ENCODE assay signal across 10 mouse cellular contexts in the genomic region with DNA sequence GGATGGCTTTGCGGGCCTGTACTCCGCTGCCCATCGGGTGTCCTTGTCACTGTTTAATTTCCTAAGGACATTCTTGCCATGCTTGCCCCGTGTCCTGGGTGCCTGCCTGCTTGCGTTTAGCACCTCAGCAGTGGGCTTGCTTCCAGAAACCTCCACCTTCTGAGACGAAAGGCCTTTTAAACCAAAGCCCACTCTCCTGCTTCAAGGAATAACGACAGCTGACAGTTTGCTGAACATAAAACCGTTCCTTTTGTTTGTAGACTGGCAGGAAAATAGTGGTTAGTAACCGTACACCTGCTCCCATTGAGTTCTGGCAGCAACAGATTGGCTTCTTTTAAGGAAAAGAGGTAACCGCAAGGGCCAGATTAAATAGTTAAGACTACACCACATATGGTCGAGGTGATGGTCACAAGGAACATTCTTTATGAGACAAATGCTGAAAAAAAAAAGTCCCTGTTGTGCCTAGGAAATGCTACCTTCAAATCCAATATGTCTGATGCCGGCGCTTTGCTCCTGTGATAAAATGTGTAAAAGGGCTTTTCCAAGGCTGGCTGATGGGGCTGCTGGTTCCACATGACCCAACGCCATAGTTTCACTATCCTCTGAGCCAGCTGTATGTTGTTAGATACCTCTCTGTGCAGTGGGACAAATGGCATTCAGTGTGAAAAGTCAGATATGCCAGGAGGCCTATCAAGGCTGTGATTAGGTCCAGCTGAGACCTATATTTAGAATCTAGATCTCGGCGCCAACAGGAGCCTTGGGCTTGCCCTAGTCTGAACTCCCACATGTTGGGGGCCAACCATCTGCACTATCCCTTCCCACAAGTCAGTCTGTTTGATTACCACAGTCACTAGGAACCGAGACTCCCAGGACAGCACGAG. TPM values are rescaled to one million over a fixed set of nuclear protein-coding genes. Genes with fewer than 3 reads are reported as not detected.
DNase-seq lines count a peak whose midpoint lies in the region; ATAC-seq and TF ChIP-seq lines count a peak whose summit lies in the region.
"Had no signal": no experiment of that assay in that cellular context is flagged by ENCODE, and none has a peak within 500 bp of the region (broad histone marks: within the 10 kb centered on the region; RNA-seq: fewer than 3 reads in every experiment).

No protein-coding gene starts in this region.

- peak; percentile 43 to 55 for DNase-seq in heart, adult 2 months
- no peak for DNase-seq in heart, postnatal 36 days
- DNase-seq in heart, postnatal 10 days: peak; percentile 56 to 65
- DNase-seq in midbrain, embryonic 11.5 days (ENCODE audit: low spot score, missing footprints): peak; percentile 82
- no peak for DNase-seq in embryo, embryonic 10.5 days (ENCODE audit: low spot score)
- no peak for DNase-seq in left cerebral cortex, postnatal 14 days (ENCODE audit: low spot score in 2 of 2)

- intact Hi-C loops in heart, adult 2 months (cut with DNase I): no loop called here
- intact Hi-C loops in heart, postnatal 36 days (cut with DNase I): no loop called here
- intact Hi-C loops in heart, postnatal 10 days (cut with DNase I): no loop called here
- intact Hi-C loops in left cerebral cortex, postnatal 14 days (cut with DNase I): no loop called here

- H3K4me1 ChIP-seq in heart, adult 2 months (ENCODE audit: control insufficient read depth, insufficient read depth, low read length): peaks cover 23% of the 10 kb centered on the region
- H3K4me1 ChIP-seq in midbrain, embryonic 11.5 days (ENCODE audit: control insufficient read depth, insufficient read depth, low read length): peaks cover 21% of the 10 kb centered on the region

- TF ChIP-seq EP300 in heart, adult 2 months (IDR thresholded peaks at IDR 0.05; ENCODE audit: insufficient read depth, low read depth, low read length): 0 out of 2 replicates have a peak, but pooled peaks have one; percentile 19

- H3K9ac ChIP-seq in heart, adult 2 months (ENCODE audit: low read depth, low read length): no peak overlapping the region
- H3K9ac ChIP-seq in midbrain, embryonic 11.5 days (ENCODE audit: low read length): no peak overlapping the region

- no peak overlapping the region for H3K4me3 ChIP-seq in heart, adult 2 months
- H3K4me3 ChIP-seq in midbrain, embryonic 11.5 days (ENCODE audit: low read depth, low read length): no peak overlapping the region

- H3K4me2 ChIP-seq in midbrain, embryonic 11.5 days: no peak overlapping the region

- H3K79me2 ChIP-seq in heart, adult 2 months (replicated peaks; ENCODE audit: control insufficient read depth, insufficient read depth, low read length): no peaks in the 10 kb centered on the region

- TF ChIP-seq CTCF in heart, adult 2 months (IDR thresholded peaks at IDR 0.05): no peak

- H3K36me3 ChIP-seq in heart, adult 2 months (ENCODE audit: control insufficient read depth, insufficient read depth, low read length): peaks cover 8% of the 10 kb centered on the region; the same call in 1 of the 2 replicates
- no peaks in the 10 kb centered on the region for H3K36me3 ChIP-seq in midbrain, embryonic 11.5 days (ENCODE audit: control insufficient read depth, insufficient read depth, low read length)

- ATAC-seq in common myeloid progenitor, adult 5-6 weeks (replicated peaks; ENCODE audit: low read depth, poor library complexity, severe bottlenecking): peak; percentile 19; the same call in 1 of the 2 replicates
- ATAC-seq in midbrain, embryonic 11.5 days (ENCODE audit: low FRiP score): no peak
- no peak for ATAC-seq in CD4-positive, CD25-positive, alpha-beta regulatory T cell, adult 4 months

- no peaks in the 10 kb centered on the region for H3K27me3 ChIP-seq in heart, adult 2 months (ENCODE audit: control insufficient read depth, insufficient read depth, low read length)
- no peaks in the 10 kb centered on the region for H3K27me3 ChIP-seq in midbrain, embryonic 11.5 days (ENCODE audit: control insufficient read depth, insufficient read depth, low read length)

- H3K27ac ChIP-seq in heart, adult 2 months: peak overlapping the region; percentile 70
- no peak overlapping the region for H3K27ac ChIP-seq in midbrain, embryonic 11.5 days (ENCODE audit: low read depth, low read length)

- H3K9me3 ChIP-seq in midbrain, embryonic 11.5 days (ENCODE audit: control insufficient read depth, low read length): no peaks in the 10 kb centered on the region

- WGBS in heart, adult 2 months: 40% methylated on average over 18 of the region's 18 CpGs
- WGBS in midbrain, embryonic 11.5 days: 68% methylated on average over 18 of the region's 18 CpGs

- no peak for TF ChIP-seq POLR2A in heart, adult 2 months (IDR thresholded peaks at IDR 0.05; ENCODE audit: insufficient read depth, low read depth, low read length)

RNA-seq across cellular contexts. Expression of a gene that starts 14.2 kb away (rescaled TPM):
- 1 to 10 TPM; 7.0 to 7.2 TPM for total RNA-seq in heart, adult 2 months (2021)
- polyA plus RNA-seq in heart, adult 2 months (2012; rRNA removed): 2.9 and 3.0 TPM in 2 replicates
- 1 to 10 TPM; 5.1 to 8.5 TPM for total RNA-seq in heart, postnatal 36 days (2021)
- 19.5 and 22.7 TPM in 2 replicates for total RNA-seq in common myeloid progenitor, adult 5-6 weeks (2017)
- 1 to 10 TPM; 8.9 to 10.0 TPM for total RNA-seq in heart, postnatal 10 days (2021)
- polyA plus RNA-seq in midbrain, embryonic 11.5 days (2014; fragmentation: Nextera tagmentation; extraction: Ambion mirVana): 10.4 TPM in 2 replicates
- 100 to 1,000 TPM; 169 to 178 TPM for polyA plus RNA-seq in CD4-positive, CD25-positive, alpha-beta regulatory T cell, adult 4 months (2017; shearing (Covaris generic))
- total RNA-seq in left cerebral cortex, postnatal 14 days (2021): 10 to 100 TPM; 41.6 to 52.7 TPM

RNA-seq across cellular contexts. Expression of a gene that starts 57.8 kb away (rescaled TPM):
- not detected for total RNA-seq in heart, adult 2 months (2021)
- polyA plus RNA-seq in heart, adult 2 months (2012; rRNA removed): 0.39 TPM in 1 of 2 replicates, not detected in the other
- total RNA-seq in heart, postnatal 36 days (2021): not detected
- not detected in 2 replicates for total RNA-seq in common myeloid progenitor, adult 5-6 weeks (2017)
- not detected for total RNA-seq in heart, postnatal 10 days (2021)
- polyA plus RNA-seq in midbrain, embryonic 11.5 days (2014; fragmentation: Nextera tagmentation; extraction: Ambion mirVana): 0.50 and 1.7 TPM in 2 replicates
- polyA plus RNA-seq in CD4-positive, CD25-positive, alpha-beta regulatory T cell, adult 4 months (2017; shearing (Covaris generic)): not detected
- not detected for total RNA-seq in left cerebral cortex, postnatal 14 days (2021)
- total RNA-seq: left cerebral cortex, postnatal 10 days had no signal
- polyA plus RNA-seq: cortical plate, adult 2 months had no signal

Comparison
In these comparisons a context has a peak if more than half of its experiments do, and no peak if none do; other contexts are left out.
1. DNase-seq: peak in heart, adult 2 months (2 of 2), heart, postnatal 10 days (2 of 2) and midbrain, embryonic 11.5 days (single experiment); none in heart, postnatal 36 days (0 of 2), embryo, embryonic 10.5 days (single experiment) and left cerebral cortex, postnatal 14 days (0 of 2).